Mouse (Mus musculus) cerebellum, adult 8-10 months (tissue): ENCODE measurements around the gene Lrrc57.
"Not testable (repeated sequence)": the region's sequence is repeated elsewhere in the genome, so short reads cannot be mapped to it uniquely, and the experiment has no call there.

Experiments used
- DNase-seq: peaks from one replicate; pipeline ENCODE4 v3.0.0; 2022

Gene Lrrc57

GRCm38 (mm10) chr2:120597734-120598133, 11.6 kb downstream of the Lrrc57 start:
- DNase-seq: no peak

- DNase-seq: no peak
Observed at GRCm38 (mm10) chr2:120592227-120592626, 17.1 kb downstream of the Lrrc57 start.

DNA sequence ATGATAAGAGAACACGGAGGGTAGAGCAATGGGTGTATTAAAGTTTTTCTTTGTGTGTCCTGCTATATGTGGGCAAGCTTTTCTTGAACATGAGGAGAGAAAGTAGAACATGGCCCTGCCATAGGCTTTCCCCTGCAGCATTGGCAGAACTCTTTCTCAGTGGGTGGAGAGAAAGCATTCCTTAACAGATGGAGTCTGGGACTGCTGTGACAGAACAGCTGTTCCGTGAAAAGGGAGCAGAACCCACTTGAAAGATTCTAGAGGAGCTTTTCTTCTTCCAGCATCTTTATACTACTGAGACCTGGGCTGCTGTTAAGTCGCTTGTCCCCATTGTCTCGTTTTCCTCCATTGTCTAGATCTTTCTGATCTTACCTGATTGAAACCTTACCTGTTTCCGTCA, 19.6 kb downstream of the Lrrc57 start:
- no peak for DNase-seq

- DNase-seq: no peak
Observed at GRCm38 (mm10) chr2:120578286-120578685, 31.0 kb downstream of the Lrrc57 start.

- no peak for DNase-seq
Observed at GRCm38 (mm10) chr2:120577799-120578198, 31.5 kb downstream of the Lrrc57 start.

DNA sequence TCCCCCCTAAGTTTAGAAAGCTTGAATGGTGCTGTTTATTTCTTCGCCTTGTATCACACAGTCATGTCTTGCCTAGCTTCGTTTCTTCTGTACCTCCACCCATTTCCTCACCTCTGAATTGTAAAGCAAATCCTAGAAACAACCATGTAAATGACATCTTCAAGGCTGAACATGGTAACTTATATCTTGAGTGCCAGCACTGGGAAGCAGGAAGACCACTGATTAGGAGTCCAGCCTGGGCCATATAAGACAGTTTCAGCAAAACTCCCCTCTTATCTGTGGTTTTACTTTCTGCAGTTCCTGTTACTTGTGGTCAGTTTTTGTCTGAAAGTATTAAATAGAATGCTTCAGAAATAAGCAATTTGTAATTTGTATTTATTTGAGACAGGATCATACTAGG, 33.3 kb downstream of the Lrrc57 start:
- no peak for DNase-seq

DNA sequence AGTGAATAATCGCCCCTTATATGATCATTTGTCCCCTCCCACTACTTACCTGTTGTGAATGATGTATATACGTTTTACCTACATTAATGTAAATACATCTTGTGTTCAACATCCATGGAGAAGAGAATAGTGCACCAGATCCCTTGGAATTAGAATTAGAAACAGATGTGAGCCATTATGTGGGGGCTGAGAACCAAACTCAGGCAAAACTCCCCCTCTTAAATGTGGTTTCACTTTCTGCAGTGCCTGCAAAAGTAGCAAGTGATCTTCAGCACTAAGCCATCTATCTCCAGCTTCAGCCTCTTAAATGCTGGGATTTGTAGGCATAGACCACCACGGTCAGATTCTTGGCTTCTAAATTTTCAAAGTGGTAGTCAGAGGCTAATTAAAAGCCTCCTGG, 34.2 kb downstream of the Lrrc57 start:
- DNase-seq: no peak

GRCm38 (mm10) chr2:120572161-120572560, 37.2 kb downstream of the Lrrc57 start:
- not testable (repeated sequence) for DNase-seq

- DNase-seq: no peak
Observed at GRCm38 (mm10) chr2:120571081-120571480, 38.2 kb downstream of the Lrrc57 start.

DNA sequence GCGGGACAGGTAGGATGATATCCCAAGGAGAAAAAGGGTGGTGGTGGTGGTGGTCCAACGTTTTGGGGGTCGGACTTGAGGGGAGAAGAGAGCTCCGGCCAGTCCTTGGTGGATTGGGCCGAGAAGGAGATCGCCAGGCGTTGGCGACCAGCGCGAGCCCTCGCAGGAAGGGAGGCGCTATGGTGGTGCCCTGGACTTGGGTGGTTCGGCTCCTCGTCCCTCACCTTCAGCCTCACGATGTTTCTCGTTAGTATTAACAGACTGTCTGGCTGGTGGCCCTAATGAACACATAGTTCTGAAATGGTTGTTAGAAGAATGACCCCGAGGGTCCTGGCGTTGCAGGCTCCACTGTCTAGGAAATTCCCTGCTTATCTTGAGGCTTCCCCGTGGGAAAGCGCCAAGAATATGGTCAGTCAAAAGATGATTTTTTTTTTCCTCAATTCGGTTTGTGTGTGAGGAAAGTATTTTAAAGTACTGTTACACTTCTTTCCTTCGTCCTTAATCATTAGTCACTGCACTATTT, 41.5 kb downstream of the Lrrc57 start:
- DNase-seq: no peak

GRCm38 (mm10) chr2:120566886-120567797, 42.2 kb downstream of the Lrrc57 start, which contains the start of gene Snap23:
Gene Snap23 (plus strand): TSS chr2:120567671.
- DNase-seq: peak; percentile 95

DNA sequence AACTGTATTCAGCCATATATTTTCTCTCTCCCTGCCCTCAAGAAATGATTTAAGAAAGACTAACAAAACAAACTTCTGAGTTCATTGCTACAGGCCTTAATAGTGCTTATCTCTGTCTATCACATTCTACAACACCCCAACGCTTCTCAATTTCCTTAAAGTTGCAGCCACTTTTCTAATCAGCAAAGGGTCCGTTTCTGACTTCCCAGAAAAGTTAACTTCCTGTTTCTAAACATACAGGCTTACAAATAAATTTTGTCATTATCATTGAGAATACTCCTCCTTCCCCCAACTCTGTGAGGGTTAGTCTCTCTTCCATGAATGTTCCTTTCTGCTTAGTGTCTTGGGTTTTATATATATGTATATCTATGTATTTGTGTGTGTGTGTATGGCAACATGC, 44.0 kb downstream of the Lrrc57 start:
- DNase-seq: no peak

- not testable (repeated sequence) for DNase-seq
Observed at GRCm38 (mm10) chr2:120564548-120565188, 44.7 kb downstream of the Lrrc57 start.

DNA sequence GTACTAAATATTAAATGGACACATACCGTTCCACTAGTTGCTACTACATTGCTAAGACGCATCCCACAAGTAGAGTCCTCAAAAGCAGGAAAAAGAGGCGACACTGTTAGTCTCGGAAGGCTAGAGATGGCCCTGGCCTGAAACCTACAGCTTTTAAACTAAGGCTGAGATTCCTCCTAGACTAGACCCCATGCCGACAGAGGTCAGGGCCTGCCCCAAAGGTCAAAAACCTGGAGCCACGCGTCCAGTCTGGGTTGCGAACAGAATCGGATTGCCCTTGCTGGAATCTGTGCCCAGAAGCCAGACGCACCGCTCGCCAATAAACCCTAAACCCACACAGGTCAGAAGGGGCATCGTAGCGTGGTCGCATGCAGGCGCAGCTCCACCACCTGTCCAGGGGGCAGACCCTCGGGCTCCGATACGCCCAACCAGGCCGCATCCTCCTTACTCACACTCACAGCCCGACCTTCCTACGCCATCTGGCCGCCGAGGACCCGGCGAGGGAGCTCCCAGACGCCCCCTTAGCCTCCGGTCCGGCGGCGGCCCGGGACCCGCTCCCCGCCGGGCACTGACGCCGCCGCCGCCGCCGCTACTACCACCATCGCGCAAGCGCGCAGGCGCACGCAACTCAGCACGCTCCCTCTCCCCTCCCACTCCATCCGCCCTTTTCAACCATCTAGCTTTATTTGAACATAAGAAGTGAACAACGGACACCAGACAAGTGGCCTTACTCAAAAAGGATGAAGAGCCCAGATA, 45.9 kb downstream of the Lrrc57 start, which contains the start of gene Zfp106:
TSS of gene Zfp106 (minus strand) at position 609 of the 756 bp plus-strand sequence.
- peak; percentile 83 for DNase-seq

GRCm38 (mm10) chr2:120562859-120563234, 46.5 kb downstream of the Lrrc57 start:
- no peak for DNase-seq

DNA sequence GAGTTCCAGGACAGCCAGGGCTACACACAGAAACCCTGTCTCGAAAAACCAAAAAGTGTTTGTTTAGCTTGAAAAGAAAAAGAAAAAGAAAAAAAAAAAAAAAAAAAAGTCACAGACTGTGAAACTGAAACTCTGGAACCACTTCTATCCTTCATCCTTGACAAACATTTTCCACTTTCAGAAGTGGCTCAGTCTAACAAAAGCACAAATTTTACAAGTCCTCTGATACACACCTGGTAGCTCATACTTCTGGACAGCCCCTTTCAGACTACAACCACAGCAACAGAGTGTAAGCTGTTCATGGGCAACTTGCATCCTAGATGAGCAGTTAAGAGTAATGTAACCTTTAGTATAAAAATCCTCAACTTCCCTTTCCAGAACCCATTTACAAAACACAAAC, 47.8 kb downstream of the Lrrc57 start:
- no peak for DNase-seq

GRCm38 (mm10) chr2:120558813-120559212, 50.5 kb downstream of the Lrrc57 start:
- DNase-seq: no peak

GRCm38 (mm10) chr2:120556868-120557267, 52.5 kb downstream of the Lrrc57 start:
- DNase-seq: no peak
